Mouse (Mus musculus) thymus, adult 18-20 months (tissue): ENCODE measurements around the gene Pih1d1.
A peak's percentile ranks its signal among the peaks of the same experiment; 100 is the strongest.
"Not testable (repeated sequence)": the region's sequence is repeated elsewhere in the genome, so short reads cannot be mapped to it uniquely, and the experiment has no call there.

Source experiments
- DNase-seq, 2 experiments: peaks; one replicate each; pipeline ENCODE4 v3.0.0; 2022; ENCODE audit warnings: mixed read lengths in 2 of 2

Pih1d1 gene

DNA sequence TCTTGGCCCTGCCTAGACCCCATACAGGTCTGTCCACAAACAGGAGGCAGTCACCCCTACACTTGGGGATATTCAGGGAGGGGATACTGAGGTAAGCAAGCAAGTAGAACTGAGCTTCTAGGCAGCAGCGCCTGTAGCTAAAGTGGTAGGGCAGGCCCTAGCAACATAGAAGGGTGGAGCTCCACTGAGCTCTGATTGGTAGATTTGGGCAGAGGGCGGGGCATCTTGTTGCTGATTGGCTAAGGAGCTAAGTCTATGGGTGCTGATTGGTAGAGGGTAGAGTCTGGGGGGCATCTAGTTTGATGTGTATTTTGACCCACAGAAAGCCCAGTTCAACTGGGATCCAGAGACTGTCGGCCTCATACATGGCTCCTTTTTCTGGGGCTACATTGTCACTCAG, 15.4 kb downstream of the Pih1d1 start:
- DNase-seq, result no peak

DNA sequence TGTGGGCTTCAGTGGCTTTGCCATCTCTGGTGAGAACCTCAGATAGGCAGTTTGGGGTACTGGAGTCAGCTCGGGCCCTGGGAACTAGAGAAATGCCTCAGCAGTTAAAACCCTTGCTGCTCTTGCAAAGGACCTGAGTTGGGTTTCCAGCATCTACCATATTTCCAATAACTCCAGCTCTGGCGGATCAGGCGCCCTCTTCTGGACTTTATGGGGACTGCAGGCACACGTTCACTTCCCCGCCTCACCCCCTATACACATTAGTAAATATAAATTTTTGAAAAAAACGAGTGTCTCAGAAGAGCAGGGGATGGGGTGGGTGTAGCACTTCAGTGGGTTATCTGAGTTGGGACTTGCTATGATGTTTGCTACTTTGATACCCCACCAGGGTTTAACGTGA, 18.9 kb downstream of the Pih1d1 start:
- DNase-seq, result no peak

DNA sequence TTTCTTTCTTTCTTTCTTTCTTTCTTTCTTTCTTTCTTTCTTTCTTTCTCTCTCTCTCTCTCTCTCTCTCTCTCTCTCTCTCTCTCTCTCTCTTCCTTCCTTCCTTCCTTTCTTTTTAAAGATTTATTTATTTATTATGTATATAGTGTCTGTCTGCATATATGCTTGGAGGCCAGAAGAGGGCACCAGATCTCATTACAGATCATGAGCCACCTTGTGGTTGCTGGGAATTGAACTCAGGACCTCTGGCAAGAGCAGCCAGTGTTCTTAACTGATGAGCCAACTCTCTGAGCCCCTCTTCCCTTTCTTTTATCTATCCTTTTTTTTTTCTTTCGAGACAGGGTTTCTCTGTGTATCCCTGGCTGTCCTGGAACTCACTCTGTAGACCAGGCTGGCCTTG, 19.7 kb downstream of the Pih1d1 start:
- not testable (repeated sequence) for DNase-seq

DNA sequence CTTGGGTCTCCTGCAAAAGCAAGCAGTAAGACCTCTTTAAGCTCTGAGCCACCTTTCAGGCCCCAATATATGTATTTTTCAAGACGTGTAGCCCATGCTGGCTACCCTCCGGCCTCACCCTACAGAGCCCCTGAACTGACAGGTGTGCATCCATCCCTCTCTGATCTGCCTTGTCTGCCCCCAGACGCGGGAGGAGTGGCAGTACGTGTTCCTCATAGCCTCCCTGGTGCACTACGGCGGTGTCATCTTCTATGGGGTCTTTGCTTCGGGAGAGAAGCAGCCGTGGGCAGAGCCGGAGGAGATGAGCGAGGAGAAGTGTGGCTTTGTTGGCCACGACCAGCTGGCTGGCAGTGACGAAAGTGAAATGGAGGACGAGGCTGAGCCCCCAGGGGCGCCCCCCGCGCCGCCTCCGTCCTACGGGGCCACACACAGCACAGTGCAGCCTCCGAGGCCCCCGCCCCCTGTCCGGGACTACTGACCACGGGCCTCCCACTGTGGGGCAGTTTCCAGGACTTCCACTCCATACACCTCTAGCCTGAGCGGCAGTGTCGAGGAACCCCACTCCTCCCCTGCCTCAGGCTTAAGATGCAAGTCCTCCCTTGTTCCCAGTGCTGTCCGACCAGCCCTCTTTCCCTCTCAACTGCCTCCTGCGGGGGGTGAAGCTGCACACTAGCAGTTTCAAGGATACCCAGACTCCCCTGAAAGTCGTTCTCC, 20.6 kb downstream of the Pih1d1 start:
- DNase-seq, result no peak

DNA sequence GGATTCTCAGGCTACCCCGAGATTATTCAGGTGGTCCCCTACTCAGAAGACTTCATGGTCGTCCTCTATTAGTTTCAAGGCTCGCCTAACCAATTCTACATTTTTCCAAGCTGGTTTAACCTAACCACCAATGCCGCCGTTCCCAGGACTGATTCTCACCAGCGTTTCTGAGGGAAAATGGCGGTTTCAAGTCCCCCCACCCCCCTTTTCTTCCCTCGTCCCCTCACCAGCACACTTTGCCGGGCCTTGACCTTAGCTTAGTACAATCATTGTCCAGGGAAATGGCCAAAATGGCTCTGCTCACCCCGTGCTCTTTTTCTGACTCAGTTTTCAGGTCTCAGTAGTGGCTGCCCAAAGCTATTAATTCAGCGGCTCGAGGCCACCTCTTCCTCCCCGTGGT, 21.3 kb downstream of the Pih1d1 start:
- DNase-seq, result no peak

DNA sequence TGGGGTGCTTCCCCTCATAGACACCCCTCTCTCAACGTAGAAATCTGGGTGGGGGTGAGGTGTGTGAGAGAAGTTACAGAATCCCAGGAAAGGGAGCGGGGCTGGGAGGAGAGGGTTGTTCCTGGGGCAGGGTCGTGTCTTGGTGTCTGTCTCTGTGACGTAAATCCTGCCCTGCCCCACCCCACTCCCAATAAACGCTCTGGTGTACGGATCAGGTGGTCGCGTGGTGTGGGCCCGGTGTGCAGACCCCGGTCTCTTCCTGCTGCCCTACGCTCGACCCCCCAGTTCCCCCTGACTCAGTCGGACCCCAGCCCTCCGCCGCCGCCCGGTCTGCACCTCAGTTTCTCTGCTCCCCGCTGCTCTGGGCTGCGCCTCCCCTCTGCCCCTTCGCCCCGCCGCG, 21.8 kb downstream of the Pih1d1 start:
- DNase-seq, result no peak

- no peak for DNase-seq
Observed at GRCm38 (mm10) chr7:45176356-45176755, 22.3 kb downstream of the Pih1d1 start.

GRCm38 (mm10) chr7:45178550-45178949, 24.4 kb downstream of the Pih1d1 start:
- DNase-seq, result no peak

- no peak for DNase-seq
Observed at GRCm38 (mm10) chr7:45179469-45179868, 25.4 kb downstream of the Pih1d1 start, which contains the start of gene Gfy. TSS of gene Gfy (minus strand) at chr7:45179569.

DNA sequence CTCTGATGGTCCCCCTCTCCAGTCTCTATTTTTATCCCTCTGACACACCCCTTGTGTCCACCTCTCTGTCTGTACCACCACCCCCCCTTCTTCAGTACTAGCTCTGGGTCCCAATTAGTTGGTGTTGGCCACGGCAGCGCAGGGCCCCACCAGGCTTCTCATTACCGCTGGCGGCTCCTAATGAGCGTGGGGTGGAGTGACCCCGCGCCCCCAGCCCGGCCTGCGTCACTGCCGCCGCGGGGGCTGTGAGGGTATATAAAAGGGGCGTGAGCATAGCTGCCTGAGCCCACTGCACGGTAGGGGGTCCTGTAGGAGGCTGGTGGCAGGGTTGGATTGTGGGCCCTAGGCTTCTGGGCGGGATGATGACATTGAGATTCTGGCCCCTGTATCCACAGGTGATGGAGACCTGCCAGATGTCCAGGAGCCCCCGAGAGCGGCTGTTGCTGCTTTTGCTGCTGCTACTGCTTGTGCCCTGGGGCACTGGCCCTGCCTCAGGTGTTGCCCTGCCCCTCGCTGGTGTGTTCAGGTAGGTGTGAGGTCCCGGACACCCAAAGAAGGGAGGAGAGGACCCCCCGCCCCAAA, 26.9 kb downstream of the Pih1d1 start, which contains the start of gene Pth2:
TSS of gene Pth2 (plus strand) at position 100 of the 582 bp plus-strand sequence.
- DNase-seq, result no peak

DNA sequence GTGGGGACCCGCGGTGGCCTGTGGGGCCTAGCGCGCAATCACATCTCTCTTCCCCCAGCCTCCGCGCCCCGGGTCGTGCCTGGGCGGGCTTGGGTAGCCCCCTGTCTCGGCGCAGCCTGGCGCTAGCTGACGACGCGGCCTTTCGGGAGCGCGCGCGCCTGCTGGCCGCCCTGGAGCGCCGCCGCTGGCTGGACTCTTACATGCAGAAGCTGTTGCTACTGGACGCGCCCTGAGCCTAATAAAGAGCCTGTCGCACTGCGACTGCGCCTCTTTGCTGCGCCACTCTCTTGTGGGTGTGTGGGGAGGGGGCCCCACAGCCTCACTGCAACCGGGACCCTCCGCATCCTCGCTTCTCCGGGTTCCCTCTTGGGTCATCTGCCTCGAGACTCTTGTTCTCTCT, 27.4 kb downstream of the Pih1d1 start:
- no peak for DNase-seq

DNA sequence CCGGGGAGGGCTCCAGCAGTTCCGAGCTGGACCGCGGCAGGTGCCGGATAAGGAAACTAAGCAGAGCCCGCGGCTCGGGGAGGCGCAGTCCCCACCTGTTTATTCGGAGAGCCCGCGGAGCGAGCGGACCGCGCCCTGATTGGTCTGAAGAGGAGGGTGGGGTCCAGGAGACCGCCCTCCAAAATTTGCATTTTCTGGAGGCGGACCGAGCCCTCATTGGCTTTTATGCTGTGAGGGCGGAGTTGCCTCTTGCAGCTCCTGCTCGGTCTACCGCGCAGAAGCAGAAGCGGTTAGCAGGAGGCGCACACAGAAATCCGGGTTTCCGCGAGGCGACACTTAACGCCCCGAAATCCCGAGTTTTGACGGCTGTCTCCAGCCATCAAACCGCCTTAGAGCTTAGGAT, 28.1 kb downstream of the Pih1d1 start:
- DNase-seq, result peak; percentile 82

DNA sequence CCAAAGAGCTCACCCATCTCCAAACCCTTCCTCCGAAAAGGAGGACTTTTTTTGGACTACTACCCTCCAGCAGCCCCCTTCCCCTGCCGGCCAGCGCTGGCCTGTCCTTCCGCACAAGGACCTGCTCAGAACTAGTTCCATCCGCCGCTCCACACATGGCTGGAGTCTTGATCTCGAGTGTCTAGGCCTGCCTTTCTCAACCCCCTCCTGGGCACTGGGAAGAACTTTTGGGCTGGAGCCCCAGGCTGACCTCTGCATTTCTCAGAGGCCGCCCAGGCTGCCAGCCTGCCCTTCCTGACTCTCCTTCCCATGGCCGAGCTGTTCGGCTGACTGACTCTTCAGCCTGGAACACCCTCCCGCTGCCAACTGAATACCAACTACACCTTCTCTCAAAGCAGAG, 28.5 kb downstream of the Pih1d1 start:
- DNase-seq, result no peak

GRCm38 (mm10) chr7:45183672-45184071, 29.6 kb downstream of the Pih1d1 start:
- DNase-seq, result no peak

DNA sequence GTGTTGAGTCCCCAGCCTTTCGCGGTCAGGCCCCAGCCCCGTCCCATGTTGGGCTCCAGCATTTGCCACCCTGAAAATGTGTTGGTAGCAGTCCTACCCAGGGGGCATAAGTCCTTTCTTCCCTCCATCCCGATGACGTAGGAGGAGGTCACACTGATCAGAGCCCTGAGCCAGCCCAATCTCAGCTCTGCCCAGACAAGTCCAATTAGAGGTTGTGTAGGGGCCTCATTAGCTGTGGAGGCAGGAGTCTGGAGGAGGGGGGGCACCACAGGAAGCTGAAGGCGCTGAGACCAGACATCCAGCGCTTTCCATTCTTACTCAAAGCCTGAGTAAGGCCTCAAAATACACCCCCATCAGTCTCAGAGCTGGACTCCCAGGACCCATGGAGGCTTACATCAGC, 31.8 kb downstream of the Pih1d1 start:
- no peak for DNase-seq

- no peak for DNase-seq
Observed at GRCm38 (mm10) chr7:45189600-45189999, 35.5 kb downstream of the Pih1d1 start.

GRCm38 (mm10) chr7:45190186-45190585, 36.1 kb downstream of the Pih1d1 start:
- no peak for DNase-seq

- no peak for DNase-seq
Observed at GRCm38 (mm10) chr7:45191161-45191560, 37.1 kb downstream of the Pih1d1 start.

DNA sequence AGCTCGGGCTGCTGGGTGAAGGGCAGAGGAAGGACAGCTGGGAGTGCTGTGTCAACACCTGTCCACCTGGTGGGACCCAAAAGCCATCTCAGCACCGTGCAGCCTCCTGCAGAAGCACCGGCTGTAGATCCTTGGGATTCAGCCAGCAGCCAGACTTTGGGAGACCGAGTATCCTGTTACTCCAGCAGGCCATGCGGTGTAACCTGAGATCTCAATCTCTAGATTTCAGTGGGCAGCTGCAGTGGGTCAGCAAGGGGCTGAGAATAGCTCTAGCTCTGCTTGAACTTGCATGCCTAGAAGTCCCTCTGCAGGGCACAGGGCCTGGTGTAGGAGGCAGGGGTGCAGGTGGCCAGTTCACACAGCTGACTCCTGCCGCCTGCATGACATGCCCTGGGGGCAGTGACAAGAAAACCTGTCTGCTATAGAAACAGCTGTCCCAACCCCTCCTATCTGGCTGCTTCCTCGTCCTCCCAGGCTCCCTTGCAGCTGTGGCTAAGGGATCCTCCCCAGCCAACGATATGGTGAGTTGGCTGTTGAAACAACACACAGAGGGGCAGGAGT, 37.8 kb downstream of the Pih1d1 start:
- DNase-seq, result no peak

DNA sequence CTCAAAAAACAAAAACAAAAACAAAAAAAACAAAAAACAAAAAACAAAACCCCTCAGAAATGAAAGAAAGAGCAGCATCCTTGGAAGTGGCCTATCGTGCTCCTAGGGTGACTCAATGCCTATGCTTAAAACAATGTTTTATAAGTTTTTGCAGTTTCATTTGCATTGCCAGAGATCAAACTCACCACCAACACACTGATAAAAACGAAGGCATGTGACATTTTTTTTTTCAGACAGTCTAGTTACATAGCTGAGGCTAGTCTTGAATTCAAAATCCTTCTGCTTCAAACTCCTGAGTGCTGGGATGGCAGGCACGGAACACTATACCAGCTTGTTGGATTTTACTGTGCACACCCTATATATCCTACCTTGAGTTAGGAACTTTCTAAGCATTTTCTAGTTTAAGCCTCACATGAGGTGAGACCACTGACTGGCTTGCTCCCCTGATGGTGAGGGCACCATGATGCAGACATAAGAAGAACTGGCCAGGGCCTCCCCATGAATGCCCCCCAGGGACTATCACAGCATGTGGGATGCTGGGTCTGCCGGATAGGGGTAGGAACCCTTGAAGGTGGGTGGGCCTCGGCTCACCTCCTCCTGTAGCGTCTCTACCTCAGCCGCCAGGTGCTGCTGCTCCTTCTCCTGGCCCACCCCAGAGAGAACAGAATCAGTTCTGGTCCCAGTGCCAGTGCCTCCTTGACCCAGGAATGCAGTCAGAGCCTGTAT, 38.6 kb downstream of the Pih1d1 start:
- no peak for DNase-seq

DNA sequence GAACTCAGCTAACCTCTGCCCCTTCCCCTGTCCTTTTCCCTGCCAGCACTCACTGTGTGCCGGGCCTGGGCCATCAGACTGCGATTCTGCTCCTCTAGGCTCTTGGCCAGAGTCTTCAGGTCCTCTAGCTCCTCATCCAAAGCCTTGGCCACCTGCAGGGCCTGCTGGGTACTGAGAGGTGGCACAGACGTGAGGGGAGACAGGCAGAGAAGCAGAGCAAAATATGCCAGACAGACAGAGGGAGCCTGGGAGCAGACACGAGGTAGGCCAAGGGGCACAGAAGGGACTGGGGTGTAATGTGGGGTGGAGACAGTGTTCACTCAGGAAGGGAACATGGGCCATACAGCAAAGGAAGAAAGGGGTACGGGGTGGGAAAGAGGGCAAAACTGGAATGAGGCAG, 39.3 kb downstream of the Pih1d1 start:
- no peak for DNase-seq

DNA sequence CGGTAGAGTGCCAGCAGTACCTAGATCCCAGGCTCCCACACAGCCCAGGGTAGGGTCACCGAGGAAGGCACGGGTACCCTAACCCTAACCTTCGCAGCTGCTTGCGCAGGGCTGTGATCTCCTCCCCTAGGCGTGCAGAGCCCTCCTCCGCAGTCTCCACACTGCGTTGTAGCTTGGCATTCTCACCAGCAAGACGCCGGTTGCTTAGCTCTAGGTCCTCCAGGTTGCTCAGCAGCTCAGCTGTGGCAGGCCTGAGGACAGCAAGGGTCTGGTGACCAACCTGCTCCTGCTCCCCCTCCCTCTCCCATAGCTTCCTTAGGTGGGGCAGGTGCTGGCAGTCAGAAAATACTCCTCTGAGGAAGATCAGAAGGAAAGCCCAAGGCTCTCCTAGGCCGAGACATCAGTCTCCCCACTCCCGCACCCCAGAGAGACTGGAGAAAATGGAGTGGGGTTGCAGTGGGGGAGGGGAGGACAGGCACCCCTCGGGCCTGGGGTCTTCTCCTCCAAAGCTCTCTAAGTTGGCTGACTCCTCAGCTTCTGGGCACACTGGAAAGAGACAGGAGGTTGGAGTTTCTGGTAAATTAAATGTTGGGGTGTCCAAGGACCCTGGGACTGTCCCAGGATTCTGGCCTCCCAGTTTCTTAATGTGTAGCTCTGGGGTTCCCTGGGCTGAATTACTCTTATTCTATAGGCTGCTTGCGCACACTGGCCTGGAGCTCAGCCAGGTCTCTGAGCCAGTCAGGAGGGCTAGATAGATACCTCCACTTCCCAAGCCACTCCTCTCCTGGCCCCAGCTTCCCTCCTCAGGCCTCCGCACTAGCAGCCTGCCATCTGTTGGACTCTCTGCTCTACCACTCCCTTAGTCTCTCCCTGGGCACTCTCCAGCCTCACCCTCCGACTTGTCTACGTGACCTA, 40.0 kb downstream of the Pih1d1 start:
- no peak for DNase-seq
